Mouse (Mus musculus) myocyte (in vitro differentiated cells): ENCODE results near the gene Arhgap19.

Experiments
- CEBPB ChIP-seq: IDR thresholded peaks from 2 replicates; pipeline ENCODE4 v1.6.1; 2011; ENCODE audit warnings: mild to moderate bottlenecking, moderate library complexity; ENCODE audit not compliant: poor library complexity, insufficient read depth, severe bottlenecking
- MYOD1 ChIP-seq, 3 experiments: IDR thresholded peaks; one replicate each; pipeline ENCODE4 v1.6.1; 2011; ENCODE audit warnings: control low read depth in 2 of 3, low read depth in 2 of 3, mild to moderate bottlenecking in 2 of 3, moderate library complexity in 1 of 3; ENCODE audit not compliant: insufficient read length in 2 of 3, control insufficient read depth in 1 of 3
- MYOG ChIP-seq, 3 experiments: IDR thresholded peaks; one replicate each; pipeline ENCODE4 v1.6.1; 2011; ENCODE audit warnings: control low read depth in 2 of 3, low read depth in 2 of 3, mild to moderate bottlenecking in 2 of 3; ENCODE audit not compliant: insufficient read length in 2 of 3, control insufficient read depth in 1 of 3, insufficient read depth in 1 of 3
- POLR2A ChIP-seq: IDR thresholded peaks from one replicate; pipeline ENCODE4 v1.6.1; 2011; ENCODE audit warnings: low read depth, mild to moderate bottlenecking, control low read depth, moderate library complexity; ENCODE audit not compliant: insufficient read length
- POLR2AphosphoS2 ChIP-seq: IDR thresholded peaks from one replicate; pipeline ENCODE4 v1.6.1; 2011; ENCODE audit warnings: low read depth, control low read depth; ENCODE audit not compliant: insufficient read length
- REST ChIP-seq: IDR thresholded peaks from one replicate; pipeline ENCODE4 v1.6.1; 2011; ENCODE audit warnings: mild to moderate bottlenecking, control low read depth, moderate library complexity; ENCODE audit not compliant: insufficient read depth, insufficient read length
- SRF ChIP-seq: IDR thresholded peaks from one replicate; pipeline ENCODE4 v1.6.1; 2011; ENCODE audit warnings: low read depth; ENCODE audit not compliant: control insufficient read depth, insufficient read length
- TCF12 ChIP-seq: IDR thresholded peaks from one replicate; pipeline ENCODE4 v1.6.1; 2011; ENCODE audit warnings: mild to moderate bottlenecking, control low read depth; ENCODE audit not compliant: poor library complexity, insufficient read depth, severe bottlenecking
- TCF3 ChIP-seq: IDR thresholded peaks from one replicate; pipeline ENCODE4 v1.6.1; 2011; ENCODE audit warnings: low read depth, control low read depth; ENCODE audit not compliant: insufficient read length
- USF1 ChIP-seq: IDR thresholded peaks from one replicate; pipeline ENCODE4 v1.6.1; 2011; ENCODE audit warnings: low read depth, mild to moderate bottlenecking, control low read depth, moderate library complexity

DNA sequence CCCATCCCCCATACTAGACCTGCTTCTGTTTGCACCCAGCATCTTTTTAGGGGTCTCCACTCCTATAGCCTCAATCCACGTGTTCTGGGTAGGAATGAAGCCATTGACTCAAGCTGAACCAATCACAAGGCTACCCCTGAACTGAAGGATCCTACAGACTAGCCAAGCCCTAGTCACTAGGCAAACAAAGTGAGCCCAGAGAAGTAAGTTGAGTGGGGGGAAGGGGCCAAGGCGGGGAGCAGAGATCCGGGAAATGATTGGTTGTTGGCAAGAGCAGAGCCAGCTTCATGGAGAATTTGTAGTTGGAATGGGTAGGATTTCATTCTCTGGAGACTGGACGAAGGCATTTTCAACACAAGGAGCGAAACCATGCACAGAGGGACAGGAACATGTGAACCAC lies 15.1 kb upstream of the Arhgap19 start:
- TF ChIP-seq POLR2A (no peak), TCF12 (no peak), POLR2AphosphoS2 (no peak), USF1 (no peak), CEBPB (no peak), MYOD1 (IDR thresholded peaks at IDR 0.05; ENCODE audit: control insufficient read depth in 1 of 3, insufficient read length in 2 of 3, low read depth in 2 of 3) (no peak), SRF (no peak), TCF3 (no peak), MYOG (IDR thresholded peaks at IDR 0.05; ENCODE audit: control insufficient read depth in 1 of 3, insufficient read depth in 1 of 3, insufficient read length in 2 of 3, low read depth in 2 of 3) (no peak), REST (no peak)
